Mouse (Mus musculus) bone marrow, adult 2 months (tissue): ENCODE data around the gene Uvrag.

Experiments
- CTCF ChIP-seq: fragments of 200-500 bp; IDR thresholded peaks from 2 replicates; pipeline ENCODE4 v1.5.1; 2011; ENCODE audit warnings: low read length, control low read depth; ENCODE audit not compliant: control insufficient read depth, insufficient read depth
- POLR2A ChIP-seq: fragments of 200-500 bp; IDR thresholded peaks from 2 replicates; pipeline ENCODE4 v1.6.1; 2011; ENCODE audit warnings: low read depth, mild to moderate bottlenecking, control low read depth, low read length, borderline replicate concordance; ENCODE audit not compliant: control insufficient read depth

DNA sequence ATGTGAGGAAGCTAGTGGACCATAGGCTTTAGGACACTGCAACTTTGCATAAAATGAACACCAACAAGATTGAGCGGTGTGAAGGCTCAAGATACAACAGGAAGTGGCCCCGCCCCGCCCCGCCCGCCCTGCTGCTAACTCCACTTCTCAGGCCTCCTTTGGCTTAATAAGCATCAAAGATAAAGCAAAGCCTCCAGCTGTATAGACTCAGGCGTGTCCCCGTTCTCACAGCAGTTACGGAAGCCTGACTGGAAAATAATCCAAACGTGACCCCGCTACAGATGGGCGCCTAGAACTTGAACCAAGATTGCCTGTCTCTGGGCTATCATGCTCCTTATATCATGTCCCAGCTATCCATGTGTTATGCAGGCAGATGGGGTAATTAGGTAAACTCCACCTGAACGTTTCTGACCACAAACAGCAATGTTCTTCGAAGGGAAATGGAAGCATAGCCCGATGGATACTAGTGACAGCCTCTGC lies 153.9 kb downstream of the Uvrag start:
- TF ChIP-seq CTCF (no peak), POLR2A (no peak)
